Mouse (Mus musculus) frontal cortex, adult 2 months (tissue): ENCODE data around the gene Gm498. TPM values are rescaled to one million over a fixed set of nuclear protein-coding genes. Genes with fewer than 3 reads are reported as not detected.

ENCODE experiments used
- DNase-seq, 2 experiments: peaks; one replicate each; pipeline ENCODE4 v3.0.0; 2022; ENCODE audit warnings: low spot score in 1 of 2; ENCODE audit errors: extremely low spot score in 1 of 2
- polyA plus RNA-seq: library from polyadenylated mRNA; depleted of rRNA; stranded (reverse); fragments of >200 nt; gene quantifications from 2 replicates; pipeline ENCODE4 v1.2.3, GENCODE M21; 2012; rRNA removed

Gm498 gene
- not detected in 2 replicates for polyA plus RNA-seq

DNA sequence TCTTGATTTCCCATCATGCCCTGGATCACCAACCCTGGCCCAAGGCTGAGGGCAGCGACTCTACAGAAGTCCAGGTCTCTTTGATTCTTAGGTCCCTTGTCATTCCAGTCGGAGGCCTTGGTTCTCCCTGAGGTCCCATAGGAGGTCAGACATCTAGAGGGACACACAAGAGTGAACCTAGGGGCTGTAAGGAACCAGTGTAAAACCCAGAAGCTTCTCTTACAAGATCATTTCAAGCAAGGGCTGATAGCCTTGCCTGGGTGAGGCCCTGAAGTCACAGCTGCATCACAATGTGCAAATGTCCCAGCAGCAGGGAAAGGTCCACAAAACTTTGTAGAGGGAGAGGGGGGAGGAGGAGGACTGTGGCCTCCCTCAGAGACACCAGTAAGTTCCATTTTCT is at the start of gene Gm498:
Gene Gm498, plus strand, starts transcription at position 301 of the 400 bp plus-strand sequence.
- no peak for DNase-seq

DNA sequence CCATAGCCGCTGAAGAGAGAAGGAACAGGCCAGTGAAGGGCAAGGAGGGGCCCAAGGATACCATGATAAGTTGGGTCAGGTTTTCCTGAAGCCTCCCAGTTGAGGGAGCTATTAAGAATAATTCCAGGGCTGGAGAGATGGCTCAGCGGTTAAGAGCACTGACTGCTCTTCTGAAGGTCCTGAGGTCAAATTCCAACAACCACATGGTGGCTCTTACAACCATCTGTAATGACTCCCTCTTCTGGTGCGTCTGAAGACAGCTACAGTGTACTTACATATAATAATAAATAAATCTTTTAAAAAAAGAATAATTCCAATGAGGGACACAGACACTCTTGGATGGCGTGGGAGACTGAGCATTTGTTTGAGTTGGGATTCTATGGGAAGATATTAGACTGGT is 47.4 kb upstream of the Gm498 start:
- DNase-seq, result no peak

DNA sequence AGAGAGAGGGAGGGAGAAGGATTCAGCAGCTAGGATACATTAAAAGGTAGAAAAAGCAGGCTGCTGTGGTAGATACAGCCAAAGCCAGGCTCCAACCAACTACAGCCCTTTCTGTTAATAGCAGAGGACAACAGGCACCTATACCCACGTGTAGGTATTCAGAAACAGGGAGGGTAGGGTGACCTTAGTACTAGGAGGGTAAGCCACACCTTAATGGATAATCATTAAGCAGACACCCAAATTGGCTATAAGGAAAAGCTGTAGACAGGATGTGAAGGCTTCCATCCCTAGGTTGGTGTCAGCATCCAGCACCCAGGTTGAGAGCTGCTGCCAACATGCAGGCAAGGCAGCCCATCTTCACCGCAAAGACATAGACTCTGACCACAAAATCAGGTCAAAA is 45.4 kb upstream of the Gm498 start:
- DNase-seq, result no peak

DNA sequence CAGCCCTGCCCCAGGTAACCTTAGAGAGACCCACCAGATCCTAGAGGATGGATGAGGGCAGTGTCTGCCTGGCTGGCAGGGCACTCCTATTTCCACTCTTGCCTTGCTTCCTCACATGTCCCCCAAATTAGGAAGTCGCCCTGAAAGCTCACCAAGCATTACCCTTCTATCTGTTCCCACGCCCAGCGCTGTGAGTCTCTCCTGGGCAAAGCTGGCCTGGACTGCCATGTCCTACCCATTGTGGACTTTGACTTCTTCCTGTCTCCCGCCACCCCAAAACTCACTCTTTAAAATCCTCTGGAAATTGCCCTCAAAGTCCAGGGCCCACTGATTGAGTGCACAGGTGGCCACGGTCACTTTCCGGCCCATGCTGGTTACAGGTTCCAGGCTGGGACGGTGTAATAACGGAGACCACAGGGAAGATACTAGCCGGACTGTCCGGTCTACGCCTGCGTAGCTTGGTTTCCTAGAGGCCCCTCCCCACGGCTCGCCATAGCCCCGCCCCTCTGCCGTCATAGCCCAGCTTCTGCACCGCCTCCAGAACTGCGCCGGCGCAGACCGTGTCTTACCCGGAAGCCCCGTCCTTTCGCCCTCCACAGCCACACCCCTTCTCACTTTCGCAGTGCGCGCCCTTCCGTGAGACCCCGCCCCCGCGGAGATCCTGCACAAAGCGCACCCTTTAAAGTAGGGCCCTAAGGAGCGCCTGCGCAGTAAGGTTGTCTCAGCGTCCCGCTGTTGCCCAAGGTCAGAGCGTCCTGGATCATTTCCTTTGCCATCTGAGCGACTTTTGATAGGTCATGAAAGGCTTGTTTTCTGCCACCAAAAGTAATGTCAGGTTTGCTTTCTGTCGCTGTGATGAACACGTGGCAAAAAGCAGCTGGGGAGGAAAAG is 44.0 kb upstream of the Gm498 start, which contains the start of the genes Nadsyn1 and Dhcr7:
Gene Nadsyn1, minus strand, starts transcription at position 475 of the 891 bp plus-strand sequence.
Gene Dhcr7, plus strand, starts transcription at position 771 of the 891 bp plus-strand sequence.
- peak; percentile 98 to 99 for DNase-seq

DNA sequence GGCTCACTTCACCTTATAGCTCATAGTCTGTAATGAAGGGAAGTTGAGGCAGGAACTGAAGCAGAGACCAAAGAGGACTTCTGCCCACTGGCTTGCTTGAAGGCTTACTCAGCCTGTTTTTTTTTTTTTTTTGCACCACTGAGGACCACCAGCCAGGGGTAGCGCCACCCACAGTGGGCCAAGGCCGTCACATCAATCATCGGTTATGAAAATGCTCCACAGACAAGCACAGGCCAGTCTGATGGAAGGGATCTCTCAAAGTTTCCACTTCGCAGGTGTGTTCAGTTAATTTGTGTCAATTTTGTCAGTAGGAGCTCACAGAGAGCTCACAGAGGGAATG is 43.4 kb upstream of the Gm498 start:
- DNase-seq, result no peak

DNA sequence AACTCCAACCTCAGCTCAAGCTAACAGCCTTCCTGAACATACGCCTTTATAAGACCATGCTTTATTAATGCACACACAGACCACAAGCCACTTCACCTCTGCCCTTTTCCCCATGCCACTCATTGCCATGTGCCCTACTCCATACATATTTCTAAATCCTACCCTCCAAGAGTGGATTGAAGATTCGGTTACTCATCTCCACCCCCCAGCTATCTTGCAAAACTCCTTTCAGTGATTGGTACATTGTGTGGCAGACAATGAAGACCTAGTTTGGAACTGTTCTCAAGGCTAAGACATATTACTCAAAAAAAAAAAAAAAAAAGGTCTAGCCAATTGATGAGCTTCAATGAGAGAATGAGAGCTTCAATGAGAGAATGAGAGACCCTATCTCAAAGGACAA is 39.7 kb upstream of the Gm498 start:
- DNase-seq, result no peak

DNA sequence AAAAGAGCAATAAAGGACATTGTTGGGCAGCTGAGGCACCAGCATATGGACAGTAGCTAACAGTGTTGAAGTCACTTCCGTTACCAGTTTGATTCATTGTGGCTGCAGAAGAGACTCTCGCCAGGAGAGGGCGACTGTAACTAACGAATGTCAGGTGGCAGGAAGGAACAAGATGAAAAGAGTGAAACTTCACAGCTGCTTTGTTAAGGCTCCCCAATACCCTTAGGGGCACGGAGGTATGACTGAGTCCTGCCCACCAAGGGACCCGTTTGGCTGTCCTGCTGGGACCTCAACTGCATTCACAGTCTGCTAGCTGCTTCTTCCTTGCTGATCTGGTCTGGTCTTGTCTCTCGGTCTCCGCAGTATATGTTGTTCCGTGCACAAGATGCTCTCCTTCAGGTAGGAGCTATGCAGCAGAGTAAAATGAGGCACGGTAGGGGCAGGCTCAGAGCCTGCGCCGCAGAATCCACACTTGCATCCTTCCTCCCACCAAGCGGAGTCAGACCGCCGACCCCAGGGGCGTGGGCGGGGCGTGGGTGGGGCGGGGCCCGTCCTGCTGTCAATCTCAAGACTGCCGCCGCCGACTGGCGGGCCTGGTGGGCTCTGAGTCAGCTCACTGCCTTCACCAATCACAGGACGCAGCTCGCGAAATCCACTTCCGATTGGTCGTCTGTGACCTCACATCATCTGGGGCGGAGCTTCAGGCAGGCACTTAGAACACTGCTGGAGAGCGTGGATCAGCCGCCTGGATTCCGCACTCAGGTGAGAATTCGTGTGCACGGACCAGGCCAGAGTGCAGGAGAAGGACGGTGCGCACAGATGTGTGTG is 36.9 kb upstream of the Gm498 start:
- DNase-seq, result peak; percentile 96 to 97

DNA sequence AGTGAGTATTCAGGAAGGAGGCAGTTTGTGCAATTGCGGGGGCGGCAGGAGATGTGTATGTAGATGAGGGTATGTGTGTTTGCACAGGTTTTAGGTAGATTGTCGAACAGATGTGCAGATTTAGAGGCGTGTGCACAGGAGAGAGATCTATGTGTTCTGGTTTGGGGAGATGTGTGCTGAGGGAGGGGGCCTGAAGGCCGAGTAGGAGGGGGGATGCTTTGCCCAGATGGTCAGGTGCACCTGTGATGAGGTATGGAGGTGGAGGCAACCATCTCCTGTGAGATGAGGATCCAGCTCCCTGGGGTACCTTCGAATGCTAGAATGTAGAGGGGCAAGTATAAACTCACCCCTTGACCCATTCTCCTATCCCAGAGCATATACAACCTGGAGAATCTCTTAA is 36.2 kb upstream of the Gm498 start:
- DNase-seq, result peak in 1 of 2 experiments; percentile 28

DNA sequence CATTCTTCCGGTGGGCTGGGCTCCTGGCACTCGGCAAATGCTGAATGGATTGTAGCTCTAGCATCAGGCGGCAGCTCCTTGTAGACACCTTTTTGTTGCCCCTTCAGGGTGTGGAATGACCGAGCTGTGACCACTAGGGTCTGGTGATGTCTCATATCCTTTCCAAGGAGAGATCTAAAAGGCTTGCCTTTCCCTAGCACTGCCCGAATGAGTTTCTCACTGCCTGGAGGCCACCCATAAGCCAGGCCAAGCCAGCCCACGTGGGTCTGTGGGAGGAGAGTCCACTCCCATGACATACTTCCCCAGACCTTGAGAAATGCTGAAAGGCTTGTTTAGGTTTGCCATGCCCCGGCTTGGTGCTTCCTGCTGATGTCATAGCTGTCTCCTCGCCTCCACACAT is 34.4 kb upstream of the Gm498 start:
- DNase-seq, result no peak

DNA sequence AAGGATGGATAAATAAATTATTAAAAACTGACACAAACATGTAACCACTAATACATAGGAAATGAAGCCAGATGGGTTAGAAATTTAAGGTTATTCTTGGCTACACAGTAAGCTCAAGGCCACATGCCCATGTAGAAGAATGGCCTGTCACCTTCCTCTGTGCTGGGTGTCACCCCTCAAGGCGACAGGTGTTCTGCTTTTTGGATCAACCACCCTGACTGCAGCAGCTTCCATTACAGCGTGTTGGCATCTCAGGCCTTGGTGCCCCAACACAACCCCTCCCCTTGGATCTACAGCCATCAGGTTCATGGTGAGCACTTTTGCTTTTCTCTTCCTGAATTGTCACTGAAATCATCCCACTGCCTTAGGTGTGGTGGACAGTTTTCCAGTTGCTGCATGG is 34.0 kb upstream of the Gm498 start:
- no peak for DNase-seq

DNA sequence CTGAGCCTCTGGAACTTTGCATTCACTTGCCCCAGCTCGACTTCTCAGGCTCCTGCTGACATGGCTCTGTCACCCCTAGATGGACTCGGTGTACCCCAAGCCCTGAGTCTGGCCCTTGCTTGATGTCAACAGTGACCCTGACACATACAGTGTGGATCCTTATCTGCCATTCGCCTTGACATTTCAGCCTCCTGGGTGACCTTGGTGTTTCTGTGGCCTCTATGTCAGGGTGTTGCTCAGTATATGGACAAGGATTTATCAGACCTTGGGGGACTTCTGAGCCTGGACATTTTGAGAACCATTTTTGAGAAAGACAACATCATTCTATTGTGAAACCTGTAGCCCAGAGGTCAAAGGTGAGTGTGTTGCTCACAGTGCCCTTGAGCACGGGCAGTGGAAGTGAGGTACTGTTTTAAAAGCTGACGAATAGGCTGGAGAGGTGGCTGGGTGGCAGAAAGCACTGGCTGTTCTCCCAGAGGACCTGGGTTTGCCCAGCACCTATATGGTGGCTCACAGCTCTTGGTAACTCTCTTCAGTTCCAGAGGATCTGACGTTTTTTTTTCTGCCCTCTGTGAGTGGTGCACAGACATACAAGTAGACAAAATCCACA is 33.0 kb upstream of the Gm498 start:
- DNase-seq, result no peak

DNA sequence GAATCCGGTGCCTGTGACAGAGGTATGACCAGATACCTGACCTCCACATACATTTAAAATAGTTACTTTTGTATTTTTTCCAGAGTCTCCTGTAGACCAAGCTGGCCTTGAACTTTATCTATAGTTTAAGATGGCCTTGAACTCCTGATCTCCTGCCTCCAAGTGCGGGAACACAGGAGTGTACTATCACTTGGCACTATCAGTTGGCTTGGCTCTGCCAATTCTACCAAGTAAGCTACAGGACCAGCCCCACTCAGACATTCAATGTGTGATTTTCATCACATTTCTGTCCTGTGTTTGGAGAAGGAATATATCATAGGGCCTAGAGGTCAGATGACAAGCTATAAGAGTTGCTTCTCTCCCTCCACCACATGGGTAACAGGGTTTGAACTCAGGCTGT is 32.3 kb upstream of the Gm498 start:
- DNase-seq, result no peak

DNA sequence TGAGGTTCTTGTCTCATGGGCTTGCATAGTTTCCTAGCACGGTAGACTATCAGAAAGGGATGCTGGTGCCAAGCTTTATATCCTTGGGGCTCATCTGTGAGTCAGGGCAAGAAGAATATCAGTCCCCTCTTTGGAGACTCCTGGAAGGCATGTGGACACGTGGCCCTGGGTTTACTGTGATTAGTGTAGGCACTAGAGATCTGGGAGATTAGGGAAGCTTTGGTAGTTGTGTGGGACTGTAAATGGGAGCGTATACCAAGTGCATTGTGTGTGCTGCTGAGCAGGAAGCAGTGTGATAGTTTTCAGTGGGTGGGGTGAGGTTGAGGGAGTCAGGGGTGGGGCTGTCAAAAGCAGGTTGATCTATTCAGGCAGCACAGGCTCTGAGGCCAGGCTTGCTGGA is 31.7 kb upstream of the Gm498 start:
- DNase-seq, result no peak

DNA sequence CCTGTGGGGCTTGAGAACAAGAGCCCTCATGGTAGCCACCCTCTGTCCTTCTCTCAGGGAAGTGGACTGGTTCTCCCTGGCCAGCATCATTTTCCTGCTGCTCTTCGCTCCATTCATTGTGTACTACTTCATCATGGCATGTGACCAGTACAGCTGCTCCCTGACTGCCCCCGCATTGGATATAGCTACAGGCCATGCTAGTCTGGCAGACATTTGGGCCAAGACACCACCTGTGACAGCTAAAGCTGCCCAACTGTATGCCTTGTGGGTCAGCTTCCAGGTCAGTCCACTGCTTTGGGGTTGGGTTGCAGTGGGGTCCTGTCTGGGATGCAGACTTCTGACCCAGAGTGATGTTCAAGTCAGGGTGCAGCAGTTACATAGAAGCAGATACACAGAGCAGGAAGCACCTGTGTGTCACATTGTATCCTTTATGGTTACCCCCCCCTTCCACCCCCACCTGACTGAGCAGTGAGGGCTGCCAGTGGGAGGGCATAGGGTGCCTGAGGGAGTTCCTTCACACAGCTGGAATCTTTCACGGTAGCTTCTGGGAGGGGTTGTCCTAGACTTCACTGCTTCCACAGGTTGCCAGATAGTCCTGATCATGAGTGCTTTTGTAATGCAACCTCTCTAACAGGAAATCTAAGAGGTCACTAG is 28.8 kb upstream of the Gm498 start:
- no peak for DNase-seq

DNA sequence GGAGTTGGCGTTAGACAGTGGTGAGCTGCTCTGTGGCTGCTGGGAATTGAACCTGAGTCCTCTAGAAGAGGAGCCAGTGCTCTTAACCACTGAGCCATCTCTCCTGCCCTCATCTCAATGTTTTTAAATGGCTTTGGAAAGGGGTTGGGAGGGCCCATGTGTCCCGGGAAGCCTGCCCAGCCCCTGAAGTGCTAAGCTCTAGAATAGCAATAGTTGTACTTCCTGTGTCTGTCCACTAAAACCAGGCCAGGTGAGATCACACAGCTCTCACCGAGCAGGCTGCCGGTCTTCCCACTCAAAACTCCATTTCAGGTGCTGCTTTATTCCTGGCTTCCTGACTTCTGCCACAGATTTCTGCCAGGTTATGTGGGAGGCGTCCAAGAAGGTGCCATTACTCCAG is 26.5 kb upstream of the Gm498 start:
- no peak for DNase-seq

DNA sequence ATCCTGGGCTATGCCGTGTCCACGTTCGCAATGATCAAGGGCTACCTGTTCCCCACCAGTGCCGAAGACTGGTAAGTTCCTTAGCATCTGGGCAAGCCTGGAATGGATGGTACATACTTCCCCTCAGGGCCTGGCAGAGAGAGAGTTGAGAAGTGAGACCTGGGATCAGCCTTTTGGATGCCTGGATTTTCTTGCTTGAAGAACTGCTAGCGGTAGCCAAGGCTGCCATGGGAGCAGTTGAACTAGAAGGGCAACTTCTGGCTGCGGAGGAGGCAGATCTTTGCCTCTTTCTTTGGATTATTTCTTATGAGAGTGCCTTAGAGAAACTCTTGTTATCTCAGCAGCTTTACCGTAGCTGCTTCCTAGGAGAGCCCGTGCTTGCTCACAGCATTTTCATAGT is 25.3 kb upstream of the Gm498 start:
- DNase-seq, result no peak

DNA sequence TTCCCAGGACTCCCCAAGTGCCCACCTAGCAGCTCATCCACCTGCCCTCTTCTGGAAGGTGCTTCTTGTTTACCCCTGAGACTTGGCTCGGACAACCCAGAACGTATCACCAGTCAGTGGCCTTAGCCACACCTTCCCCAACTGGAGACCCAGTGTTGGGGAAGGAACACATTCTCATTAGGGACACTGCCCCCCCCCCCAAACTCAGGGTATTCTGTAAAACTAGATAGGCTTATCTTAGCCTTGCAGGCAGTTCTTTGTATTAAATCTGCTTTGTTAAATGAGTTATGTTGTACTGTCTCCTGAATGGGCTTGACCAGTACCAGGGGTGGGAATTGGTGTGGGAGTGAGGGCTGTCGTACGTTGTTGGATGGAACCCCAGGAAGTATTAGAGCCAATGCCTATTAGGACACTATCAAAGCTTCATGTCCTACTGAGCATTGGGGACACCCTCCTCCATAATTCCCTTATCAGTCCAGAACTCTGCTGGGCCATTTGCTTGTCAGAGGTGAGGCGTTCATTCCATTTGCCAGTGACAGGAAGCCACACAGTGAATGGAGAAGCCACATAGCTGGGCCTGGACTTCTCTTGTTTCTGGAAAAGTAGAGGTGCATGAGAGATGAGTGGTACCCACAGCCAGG is 18.4 kb upstream of the Gm498 start:
- no peak for DNase-seq

DNA sequence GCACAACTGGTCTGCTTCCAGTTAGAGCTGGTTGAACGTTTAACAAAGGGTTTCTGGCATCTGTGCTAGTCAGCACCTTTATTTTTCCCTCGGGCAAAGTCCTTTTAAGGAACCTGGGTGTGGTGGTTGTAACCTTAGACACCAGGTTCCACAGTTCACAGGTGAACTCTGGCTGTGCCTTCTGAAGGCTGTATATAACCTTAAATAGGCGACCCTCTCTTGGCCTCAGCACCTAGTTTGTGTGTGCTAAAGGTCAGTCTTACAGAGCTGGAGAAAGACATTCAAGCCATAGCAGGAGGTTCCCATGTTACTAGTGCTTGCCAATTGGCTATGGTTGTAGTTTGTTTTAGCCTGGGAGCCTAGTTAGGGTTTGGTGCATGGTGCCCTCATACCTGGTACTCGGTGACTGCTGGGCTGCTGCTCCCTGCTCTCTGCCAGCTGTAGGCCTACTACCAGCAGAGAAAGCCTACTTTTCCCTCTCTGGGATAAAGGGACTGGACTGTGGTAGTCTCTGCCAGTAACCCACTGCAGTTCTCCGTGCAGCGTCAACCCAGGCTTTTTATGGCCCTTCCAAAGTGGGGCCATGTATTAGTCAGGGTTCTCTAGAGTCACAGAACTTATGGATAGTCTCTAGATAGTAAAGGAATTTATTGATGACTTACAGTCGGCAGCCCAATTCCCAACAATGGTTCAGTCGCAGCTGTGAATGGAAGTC is 17.7 kb upstream of the Gm498 start:
- DNase-seq, result no peak

DNA sequence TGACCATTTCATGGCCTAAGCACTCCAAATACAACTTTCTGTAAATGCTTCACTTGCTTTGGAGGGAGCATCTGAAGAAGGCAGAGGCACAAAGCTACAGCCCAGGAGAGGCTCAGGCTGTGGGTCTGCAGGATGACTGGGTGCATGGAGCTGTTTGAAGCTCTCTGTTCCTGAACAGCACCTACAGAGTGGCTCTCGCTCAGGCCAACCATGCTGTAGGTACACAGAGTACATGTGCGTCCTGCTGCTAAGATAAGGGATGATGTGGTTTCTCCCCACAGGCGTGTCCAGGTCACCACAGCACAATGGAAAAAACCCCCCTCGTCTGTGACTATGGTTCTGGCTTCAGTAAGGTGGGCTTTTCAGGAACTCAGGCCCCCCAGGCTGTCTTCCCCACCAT is 2.2 kb downstream of the Gm498 start:
- no peak for DNase-seq

DNA sequence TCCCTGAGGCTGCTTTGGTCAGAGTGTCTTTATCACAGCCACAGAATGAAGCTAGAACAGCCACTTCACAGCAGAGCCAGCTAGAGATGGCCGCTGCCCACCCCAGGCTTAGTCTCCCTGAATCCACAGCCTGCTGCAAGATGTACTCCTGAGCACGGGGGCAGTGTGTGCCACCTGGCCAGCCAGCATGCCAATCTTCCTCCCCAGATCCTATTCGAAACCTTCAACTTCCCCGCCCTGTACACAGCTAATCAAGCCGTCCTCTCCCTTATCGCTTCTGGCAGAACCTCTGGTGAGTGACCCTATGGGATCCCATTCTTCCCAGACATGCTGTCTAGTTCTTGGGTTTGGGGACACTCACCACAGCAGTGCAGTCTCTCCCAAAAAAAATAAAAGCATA is 17.1 kb downstream of the Gm498 start:
- no peak for DNase-seq
